Mouse (Mus musculus) thymus, postnatal 0 days (tissue): ENCODE data around the gene Zmym1. TPM values are rescaled to one million over a fixed set of nuclear protein-coding genes. Genes with fewer than 3 reads are reported as not detected.
A peak's percentile ranks its signal among the peaks of the same experiment; 100 is the strongest.
"Not testable (repeated sequence)": the region's sequence is repeated elsewhere in the genome, so short reads cannot be mapped to it uniquely, and the experiment has no call there.

Source experiments
- DNase-seq: peaks from one replicate; pipeline ENCODE4 v3.0.0-alpha.2; 2015; ENCODE audit warnings: low spot score
- polyA plus RNA-seq: library from polyadenylated mRNA; unstranded; fragments of >200 nt; fragmentation: Nextera tagmentation; extraction: Ambion mirVana; gene quantifications from 2 replicates; pipeline ENCODE4 v1.2.1, GENCODE M21; 2015

The Zmym1 gene
- polyA plus RNA-seq, 1 experiment from 2014 or later: 27.7 TPM

GRCm38 (mm10) chr4:127027228-127028190, 33.4 kb downstream of the Zmym1 start:
- no peak for DNase-seq

GRCm38 (mm10) chr4:127026826-127027225, 34.1 kb downstream of the Zmym1 start:
- no peak for DNase-seq

GRCm38 (mm10) chr4:127024240-127024639, 36.7 kb downstream of the Zmym1 start:
- DNase-seq: no peak

- DNase-seq: no peak
Measured at GRCm38 (mm10) chr4:127023201-127023600, 37.8 kb downstream of the Zmym1 start.

GRCm38 (mm10) chr4:127021989-127022626, 38.8 kb downstream of the Zmym1 start:
- peak; percentile 94 for DNase-seq

GRCm38 (mm10) chr4:127021151-127021945, 39.6 kb downstream of the Zmym1 start, which contains the start of gene Sfpq:
Gene Sfpq (plus strand): TSS chr4:127021324.
- DNase-seq: peak; percentile 100

GRCm38 (mm10) chr4:127020411-127021150, 40.4 kb downstream of the Zmym1 start:
- no peak for DNase-seq

DNA sequence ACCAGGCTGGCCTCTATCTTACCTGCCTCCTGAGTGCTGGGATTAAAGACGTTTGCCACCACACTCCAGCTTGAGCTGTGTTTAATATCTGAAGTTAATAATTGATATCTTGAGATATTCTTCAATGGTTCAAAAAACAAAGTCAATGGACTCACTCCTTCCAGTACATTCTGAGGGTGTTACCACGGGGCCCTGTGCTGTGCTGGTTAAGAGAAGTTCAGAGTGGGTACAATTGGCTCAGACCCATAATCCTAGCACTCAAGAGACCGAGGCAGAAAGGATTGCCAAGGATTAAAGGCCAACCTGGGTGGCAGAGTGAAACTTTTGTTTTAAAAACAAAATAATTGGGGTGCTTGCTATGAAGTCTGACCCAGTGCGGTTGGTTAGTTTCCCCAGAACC, 44.6 kb downstream of the Zmym1 start:
- no peak for DNase-seq

GRCm38 (mm10) chr4:127015294-127015993, 45.5 kb downstream of the Zmym1 start:
- peak; percentile 83 for DNase-seq

DNA sequence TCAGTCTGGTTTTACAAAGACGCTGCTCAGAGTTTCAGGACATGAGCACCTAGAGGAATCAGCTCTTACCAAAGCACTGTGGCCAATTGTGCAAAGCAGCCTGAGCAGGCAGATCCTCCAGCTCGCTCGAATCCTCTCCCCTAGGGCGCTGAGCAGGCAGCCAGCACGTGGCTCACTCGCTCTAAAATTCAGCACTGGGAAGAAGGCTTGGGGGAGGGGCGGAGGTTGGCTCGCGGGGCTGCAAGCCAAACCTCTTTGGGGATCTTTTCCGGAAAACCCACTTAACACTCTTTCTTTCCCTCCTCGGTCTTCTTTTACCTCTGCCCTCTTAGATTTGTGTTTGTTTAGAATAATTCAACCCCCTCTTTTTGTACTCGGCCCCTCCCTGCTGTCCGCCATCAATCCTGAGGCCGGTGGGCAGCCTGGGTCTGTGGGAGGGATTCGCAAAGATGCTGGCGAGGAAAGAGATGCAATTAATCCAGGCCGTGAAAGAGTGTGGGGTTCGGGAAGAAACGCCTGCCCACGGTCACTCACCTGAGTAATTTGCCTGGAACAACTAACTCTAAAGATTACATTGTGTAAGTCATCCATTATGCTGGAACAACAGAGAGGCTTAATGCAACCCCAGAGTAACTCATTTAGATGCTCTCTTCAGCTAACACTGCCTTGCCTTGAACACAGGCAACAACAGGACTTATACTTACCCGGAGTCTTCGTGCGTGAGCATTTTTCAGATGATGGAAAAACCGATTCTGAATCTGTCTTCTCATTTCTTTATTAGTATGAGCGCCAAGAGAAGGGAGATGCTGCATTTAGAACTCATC, 55.6 kb downstream of the Zmym1 start:
- DNase-seq: no peak

- no peak for DNase-seq
Measured at GRCm38 (mm10) chr4:127004384-127004783, 56.6 kb downstream of the Zmym1 start.

GRCm38 (mm10) chr4:127000601-127001105, 60.3 kb downstream of the Zmym1 start:
- DNase-seq: no peak

- not testable (repeated sequence) for DNase-seq
Measured at GRCm38 (mm10) chr4:126999372-126999771, 61.6 kb downstream of the Zmym1 start.

Other genes with a start within 250 kb of the Zmym1 start
- gene Zmym4, start 93.0 kb downstream of the Zmym1 start, polyA plus RNA-seq: 12.0 and 14.3 TPM in 2 replicates
- gene Sfpq, start 39.8 kb downstream of the Zmym1 start, polyA plus RNA-seq: 112 and 127 TPM in 2 replicates
- gene Zmym6, start 16.2 kb upstream of the Zmym1 start, polyA plus RNA-seq: 11.0 and 11.1 TPM in 2 replicates
- 18.4 and 22.2 TPM in 2 replicates for gene Tmem35b, start 62.5 kb upstream of the Zmym1 start, polyA plus RNA-seq
- 0.55 and 0.80 TPM in 2 replicates for gene Dlgap3, start 108.1 kb upstream of the Zmym1 start, polyA plus RNA-seq
- gene Smim12, start 182.6 kb upstream of the Zmym1 start, polyA plus RNA-seq: 57.9 and 59.4 TPM in 2 replicates